Mouse (Mus musculus) ZHBTc4 (cell line): Measurements from ENCODE around the gene H2afy2.
A peak's percentile ranks its signal among the peaks of the same experiment; 100 is the strongest.

Experiments used
- DNase-seq: peaks from one replicate; pipeline ENCODE4 v3.0.0-alpha.2; 2011; ENCODE audit warnings: low read depth, low spot score

H2afy2 gene

GRCm38 (mm10) chr10:61723271-61723670 is 60.7 kb downstream of the H2afy2 start:
- no peak for DNase-seq

- no peak for DNase-seq
These were observed 61.7 kb downstream of the H2afy2 start for GRCm38 (mm10) chr10:61722215-61722614.

GRCm38 (mm10) chr10:61720331-61720730 is 63.6 kb downstream of the H2afy2 start:
- DNase-seq: no peak

GRCm38 (mm10) chr10:61717406-61718296 is 66.3 kb downstream of the H2afy2 start:
- DNase-seq: no peak

- DNase-seq: no peak
These were observed 67.7 kb downstream of the H2afy2 start for GRCm38 (mm10) chr10:61715996-61716864.

GRCm38 (mm10) chr10:61715462-61715837 is 68.5 kb downstream of the H2afy2 start:
- no peak for DNase-seq

- peak; percentile 86 for DNase-seq
These were observed 69.0 kb downstream of the H2afy2 start, which contains the start of gene Aifm2 for GRCm38 (mm10) chr10:61714771-61715461. Gene Aifm2 (plus strand): TSS chr10:61715263.

GRCm38 (mm10) chr10:61714146-61714545 is 69.8 kb downstream of the H2afy2 start:
- DNase-seq: no peak

- no peak for DNase-seq
These were observed 70.3 kb downstream of the H2afy2 start for GRCm38 (mm10) chr10:61713601-61714000.

GRCm38 (mm10) chr10:61706412-61707375 is 77.3 kb downstream of the H2afy2 start:
- DNase-seq: peak; percentile 29

GRCm38 (mm10) chr10:61704663-61705062 is 79.3 kb downstream of the H2afy2 start:
- DNase-seq: no peak

GRCm38 (mm10) chr10:61697028-61697427 is 86.9 kb downstream of the H2afy2 start:
- no peak for DNase-seq

GRCm38 (mm10) chr10:61696560-61696823 is 87.5 kb downstream of the H2afy2 start:
- DNase-seq: no peak

GRCm38 (mm10) chr10:61695703-61696559 is 88.0 kb downstream of the H2afy2 start:
- peak; percentile 42 for DNase-seq

GRCm38 (mm10) chr10:61694870-61695670 is 88.9 kb downstream of the H2afy2 start, which contains the start of gene Tysnd1:
Gene Tysnd1 (plus strand): TSS chr10:61695514.
- peak; percentile 99 for DNase-seq

- DNase-seq: no peak
These were observed 90.4 kb downstream of the H2afy2 start for GRCm38 (mm10) chr10:61693563-61693962.

- DNase-seq: no peak
These were observed 94.5 kb downstream of the H2afy2 start for GRCm38 (mm10) chr10:61689405-61689804.
